Mouse (Mus musculus): ENCODE results near the gene Fam184b. TPM values are rescaled to one million over a fixed set of nuclear protein-coding genes. Genes with fewer than 3 reads are reported as not detected.
"Not testable (repeated sequence)": the region's sequence is repeated elsewhere in the genome, so short reads cannot be mapped to it uniquely, and the experiment has no call there.

The Fam184b gene
- polyA plus RNA-seq, 1 experiment from 2014 or later, result 0.44 TPM

- Histone ChIP-seq H3K4me1 (replicated peaks) (peaks cover 16% of the 10 kb centered on the region), H3K4me3 (peak overlapping the region; percentile 86), H3K9me3 (no peaks in the 10 kb centered on the region), H3K27me3 (ENCODE audit: insufficient read depth, poor library complexity, severe bottlenecking) (no peaks in the 10 kb centered on the region), H3K27ac (peak overlapping the region; percentile 87), H3K36me3 (peaks cover 12% of the 10 kb centered on the region)
- DNase-seq (ENCODE audit: low spot score), result no peak
- whole genome bisulfite sequencing, result 2% methylated on average over 3 of the region's 3 CpGs
Measured at GRCm38 (mm10) chr5:45668831-45669230, 29.4 kb upstream of the Fam184b start.

GRCm38 (mm10) chr5:45668324-45668723 lies 28.9 kb upstream of the Fam184b start:
- Histone ChIP-seq H3K4me1 (replicated peaks) (peaks cover 16% of the 10 kb centered on the region), H3K27ac (no peak overlapping the region), H3K27me3 (ENCODE audit: insufficient read depth, poor library complexity, severe bottlenecking) (no peaks in the 10 kb centered on the region), H3K4me3 (peak overlapping the region; percentile 86), H3K36me3 (peaks cover 12% of the 10 kb centered on the region), H3K9me3 (no peaks in the 10 kb centered on the region)
- WGBS, result 55% methylated on average over 3 of the region's 3 CpGs
- DNase-seq (ENCODE audit: low spot score), result no peak

GRCm38 (mm10) chr5:45658406-45658805 lies 19.0 kb upstream of the Fam184b start:
- not testable (repeated sequence) for H3K4me3 ChIP-seq; DNase-seq (ENCODE audit: low spot score); H3K27me3 ChIP-seq (ENCODE audit: insufficient read depth, poor library complexity, severe bottlenecking); H3K4me1 ChIP-seq (replicated peaks); H3K36me3 ChIP-seq; H3K27ac ChIP-seq
- H3K9me3 ChIP-seq, result peaks cover 19% of the 10 kb centered on the region
- WGBS, result 93% methylated on average over 13 of the region's 13 CpGs

GRCm38 (mm10) chr5:45651026-45651703 lies 11.8 kb upstream of the Fam184b start:
- no peak for DNase-seq (ENCODE audit: low spot score)
- no peaks in the 10 kb centered on the region for H3K4me1 ChIP-seq (replicated peaks)
- H3K4me3 ChIP-seq, result no peak overlapping the region
- H3K9me3 ChIP-seq, result no peaks in the 10 kb centered on the region
- 91% methylated on average over 2 of the region's 2 CpGs for WGBS
- H3K36me3 ChIP-seq, result no peaks in the 10 kb centered on the region
- no peak overlapping the region for H3K27ac ChIP-seq
- no peaks in the 10 kb centered on the region for H3K27me3 ChIP-seq (ENCODE audit: insufficient read depth, poor library complexity, severe bottlenecking)

GRCm38 (mm10) chr5:45639715-45640092 lies 290 bp upstream of the Fam184b start:
- WGBS, result 1% methylated on average over 8 of the region's 8 CpGs
- Histone ChIP-seq H3K36me3 (no peaks in the 10 kb centered on the region), H3K9me3 (no peaks in the 10 kb centered on the region), H3K27ac (no peak overlapping the region), H3K4me3 (peak overlapping the region; percentile 68), H3K27me3 (ENCODE audit: insufficient read depth, poor library complexity, severe bottlenecking) (peaks cover 36% of the 10 kb centered on the region), H3K4me1 (replicated peaks) (peaks cover 12% of the 10 kb centered on the region)
- DNase-seq (ENCODE audit: low spot score), result no peak

DNA sequence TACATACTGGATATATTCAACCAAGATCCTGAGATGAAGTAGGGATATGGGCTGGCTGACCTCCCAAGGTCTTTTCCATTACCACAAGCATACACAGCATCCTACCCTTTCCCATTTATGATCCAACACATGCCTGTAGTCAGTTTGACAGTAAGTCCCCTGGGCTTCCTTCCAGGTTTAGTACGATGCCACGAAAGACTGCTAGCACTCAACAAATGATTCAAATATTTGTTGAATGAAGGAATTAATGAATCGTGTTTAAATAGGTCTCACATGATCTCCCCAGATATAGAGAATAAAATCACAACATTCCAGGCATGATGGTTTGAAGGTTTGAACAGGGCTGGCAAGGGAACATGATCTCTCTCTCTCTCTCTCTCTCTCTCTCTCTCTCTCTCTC lies 1.0 kb downstream of the Fam184b start:
- no peak for DNase-seq (ENCODE audit: low spot score)

GRCm38 (mm10) chr5:45629470-45629869 lies 9.9 kb downstream of the Fam184b start:
- no peaks in the 10 kb centered on the region for H3K36me3 ChIP-seq
- H3K27ac ChIP-seq, result no peak overlapping the region
- H3K27me3 ChIP-seq (ENCODE audit: insufficient read depth, poor library complexity, severe bottlenecking), result no peaks in the 10 kb centered on the region
- no peak for DNase-seq (ENCODE audit: low spot score)
- no peaks in the 10 kb centered on the region for H3K4me1 ChIP-seq (replicated peaks)
- H3K9me3 ChIP-seq, result 0 out of 2 replicates have a peak, but pooled peaks cover 10% of the 10 kb centered on the region
- no peak overlapping the region for H3K4me3 ChIP-seq

More for the DNA sequence above, 1.0 kb downstream of the Fam184b start:
- Histone ChIP-seq H3K4me3 (peak overlapping the region; percentile 68; the same call in 1 of the 2 replicates), H3K9me3 (no peaks in the 10 kb centered on the region), H3K36me3 (no peaks in the 10 kb centered on the region), H3K27me3 (ENCODE audit: insufficient read depth, poor library complexity, severe bottlenecking) (peaks cover 36% of the 10 kb centered on the region), H3K27ac (no peak overlapping the region), H3K4me1 (replicated peaks) (peaks cover 12% of the 10 kb centered on the region)
- WGBS, result 74% methylated on average over 3 of the region's 3 CpGs

GRCm38 (mm10) chr5:45627771-45628170 lies 11.6 kb downstream of the Fam184b start:
- Histone ChIP-seq H3K4me1 (replicated peaks) (no peaks in the 10 kb centered on the region), H3K4me3 (no peak overlapping the region), H3K27ac (no peak overlapping the region), H3K36me3 (no peaks in the 10 kb centered on the region), H3K9me3 (peaks cover 22% of the 10 kb centered on the region; the same call in 1 of the 2 replicates), H3K27me3 (ENCODE audit: insufficient read depth, poor library complexity, severe bottlenecking) (no peaks in the 10 kb centered on the region)
- WGBS, result 95% methylated on average over 1 of the region's 1 CpGs
- no peak for DNase-seq (ENCODE audit: low spot score)

DNA sequence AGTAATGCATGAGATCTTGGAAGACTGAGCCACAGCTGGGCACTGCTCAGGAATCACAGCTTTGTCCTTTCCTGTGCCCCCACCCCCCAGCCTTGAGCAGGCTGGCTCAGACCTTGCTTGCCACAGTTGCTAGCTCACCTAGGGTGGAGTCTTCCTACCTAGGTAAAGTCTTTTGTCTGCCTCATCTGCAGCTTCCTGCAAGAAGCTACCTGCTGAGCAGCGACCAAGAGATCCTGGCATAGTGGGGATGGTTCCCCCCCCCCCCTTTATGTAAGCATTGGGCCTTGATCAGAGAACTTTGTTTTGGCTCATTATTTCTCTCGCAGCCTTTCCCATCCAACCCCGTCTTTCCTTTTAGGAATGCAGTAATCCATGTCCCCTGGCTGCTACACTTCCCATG lies 17.9 kb downstream of the Fam184b start:
- no peak overlapping the region for H3K4me3 ChIP-seq
- H3K27ac ChIP-seq, result no peak overlapping the region
- 43% methylated on average over 3 of the region's 3 CpGs for WGBS
- H3K4me1 ChIP-seq (replicated peaks), result no peaks in the 10 kb centered on the region
- H3K36me3 ChIP-seq, result no peaks in the 10 kb centered on the region
- no peak for DNase-seq (ENCODE audit: low spot score)
- peaks cover 23% of the 10 kb centered on the region; the same call in 1 of the 2 replicates for H3K9me3 ChIP-seq
- H3K27me3 ChIP-seq (ENCODE audit: insufficient read depth, poor library complexity, severe bottlenecking), result no peaks in the 10 kb centered on the region

DNA sequence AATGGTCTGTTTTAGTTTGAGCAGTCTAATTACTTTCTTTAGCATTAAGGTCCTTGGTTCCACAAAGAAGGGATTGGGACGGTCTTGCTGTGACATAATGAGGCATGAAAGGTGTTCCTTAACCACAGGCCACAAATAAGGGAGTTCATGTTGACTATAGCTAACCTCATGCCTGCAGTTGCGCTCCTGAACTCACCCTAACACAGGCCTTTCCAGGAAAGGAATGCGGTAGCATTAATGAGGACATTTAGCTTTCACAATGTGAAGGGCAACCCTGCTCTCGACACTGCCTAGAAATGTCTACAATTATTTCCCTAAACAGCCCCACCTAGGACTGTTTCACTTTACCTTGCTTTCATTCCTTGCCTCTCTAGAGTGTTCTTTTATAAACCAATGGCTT lies 40.4 kb downstream of the Fam184b start:
- Histone ChIP-seq H3K9me3 (no peaks in the 10 kb centered on the region), H3K27me3 (ENCODE audit: insufficient read depth, poor library complexity, severe bottlenecking) (no peaks in the 10 kb centered on the region), H3K4me3 (no peak overlapping the region), H3K4me1 (replicated peaks) (no peaks in the 10 kb centered on the region), H3K27ac (no peak overlapping the region), H3K36me3 (no peaks in the 10 kb centered on the region)
- WGBS, result 88% methylated on average over 4 of the region's 4 CpGs
- no peak for DNase-seq (ENCODE audit: low spot score)

- DNase-seq (ENCODE audit: low spot score), result no peak
- 80% methylated on average over 3 of the region's 3 CpGs for WGBS
- Histone ChIP-seq H3K27me3 (ENCODE audit: insufficient read depth, poor library complexity, severe bottlenecking) (no peaks in the 10 kb centered on the region), H3K9me3 (no peaks in the 10 kb centered on the region), H3K36me3 (no peaks in the 10 kb centered on the region), H3K4me3 (no peak overlapping the region), H3K27ac (no peak overlapping the region), H3K4me1 (replicated peaks) (no peaks in the 10 kb centered on the region)
Measured at GRCm38 (mm10) chr5:45595363-45596039, 43.9 kb downstream of the Fam184b start.

GRCm38 (mm10) chr5:45593276-45593675 lies 46.1 kb downstream of the Fam184b start:
- H3K4me1 ChIP-seq (replicated peaks), result no peaks in the 10 kb centered on the region

GRCm38 (mm10) chr5:45590094-45590493 lies 49.3 kb downstream of the Fam184b start:
- WGBS, result 83% methylated on average over 4 of the region's 4 CpGs
- H3K9me3 ChIP-seq, result 0 out of 2 replicates have a peak, but pooled peaks cover 2% of the 10 kb centered on the region
- no peaks in the 10 kb centered on the region for H3K4me1 ChIP-seq (replicated peaks)
- no peak for DNase-seq (ENCODE audit: low spot score)
- no peaks in the 10 kb centered on the region for H3K27me3 ChIP-seq (ENCODE audit: insufficient read depth, poor library complexity, severe bottlenecking)
- no peak overlapping the region for H3K27ac ChIP-seq
- no peak overlapping the region for H3K4me3 ChIP-seq
- H3K36me3 ChIP-seq, result no peaks in the 10 kb centered on the region

More at GRCm38 (mm10) chr5:45593276-45593675, 46.1 kb downstream of the Fam184b start:
- Histone ChIP-seq H3K9me3 (no peaks in the 10 kb centered on the region), H3K27me3 (ENCODE audit: insufficient read depth, poor library complexity, severe bottlenecking) (no peaks in the 10 kb centered on the region), H3K36me3 (no peaks in the 10 kb centered on the region), H3K27ac (no peak overlapping the region), H3K4me3 (no peak overlapping the region)
- 80% methylated on average over 6 of the region's 6 CpGs for WGBS
- DNase-seq (ENCODE audit: low spot score), result no peak
